Mouse (Mus musculus) MEL (cell line): ENCODE measurements around the gene Rnf227.

Experiments
- CTCF ChIP-seq, 3 experiments: IDR thresholded peaks in 2 of 3; conservative IDR thresholded peaks in 1 of 3; 2 replicates each; pipeline ENCODE4 v1.5.1; 2011 to 2012; ENCODE audit warnings: low read length in 3 of 3, low read depth in 2 of 3, mild to moderate bottlenecking in 2 of 3, improper control_type of control experiment in 1 of 3, inconsistent platforms in 1 of 3, mixed read lengths in 1 of 3, moderate library complexity in 1 of 3; ENCODE audit not compliant: control insufficient read depth in 1 of 3, insufficient read depth in 1 of 3, poor library complexity in 1 of 3, severe bottlenecking in 1 of 3
- EP300 ChIP-seq, 2 experiments: IDR thresholded peaks; 2 replicates each; pipeline ENCODE4 v1.6.1; 2011; ENCODE audit warnings: improper control_type of control experiment in 2 of 2, low read length in 2 of 2, low read depth in 1 of 2, mild to moderate bottlenecking in 1 of 2
- MAX ChIP-seq: IDR thresholded peaks from 2 replicates; pipeline ENCODE4 v1.6.1; 2011; ENCODE audit warnings: low read length, improper control_type of control experiment
- MAZ ChIP-seq: IDR thresholded peaks from 2 replicates; pipeline ENCODE4 v1.6.1; 2012; ENCODE audit warnings: low read depth, mild to moderate bottlenecking, inconsistent platforms, low read length, improper control_type of control experiment
- NELFE ChIP-seq: IDR thresholded peaks from 2 replicates; pipeline ENCODE4 v1.6.1; 2011; ENCODE audit warnings: low read depth, low read length, improper control_type of control experiment
- POLR2A ChIP-seq, 2 experiments: IDR thresholded peaks; 2 replicates each; pipeline ENCODE4 v1.6.1; 2011 to 2012; ENCODE audit warnings: low read length in 2 of 2, mild to moderate bottlenecking in 2 of 2, control low read depth in 1 of 2, improper control_type of control experiment in 1 of 2, low read depth in 1 of 2, moderate library complexity in 1 of 2; ENCODE audit not compliant: control insufficient read depth in 1 of 2, insufficient read depth in 1 of 2, poor library complexity in 1 of 2

- TF ChIP-seq EP300 (IDR thresholded peaks at IDR 0.05; ENCODE audit: low read depth in 1 of 2, low read length in 2 of 2) (no peak), MAZ (no peak), CTCF (IDR thresholded peaks at IDR 0.05 in 2 of 3, conservative IDR thresholded peaks at IDR 0.05 in 1 of 3; ENCODE audit: control insufficient read depth in 1 of 3, insufficient read depth in 1 of 3, low read depth in 2 of 3, low read length in 3 of 3, poor library complexity in 1 of 3, severe bottlenecking in 1 of 3) (no peak), NELFE (no peak), POLR2A (IDR thresholded peaks at IDR 0.05; ENCODE audit: control insufficient read depth in 1 of 2, insufficient read depth in 1 of 2, low read depth in 1 of 2, low read length in 2 of 2, poor library complexity in 1 of 2) (no peak), MAX (no peak)
Observed at GRCm38 (mm10) chr11:69364376-69364775, 24.1 kb downstream of the Rnf227 start.
